Mouse (Mus musculus) lung, adult 18-20 months (tissue): ENCODE measurements around the gene Tbc1d32.
"Not testable (repeated sequence)": the region's sequence is repeated elsewhere in the genome, so short reads cannot be mapped to it uniquely, and the experiment has no call there.

ENCODE experiments used
- DNase-seq, 2 experiments: peaks; one replicate each; pipeline ENCODE4 v3.0.0; 2022; ENCODE audit warnings: mixed read lengths in 2 of 2

The Tbc1d32 gene

GRCm38 (mm10) chr10:56228568-56229209, at the start of gene Tbc1d32:
Gene Tbc1d32 (minus strand): TSS chr10:56228689.
- DNase-seq: peak; percentile 89 to 92

- no peak for DNase-seq
These were observed 666 bp downstream of the Tbc1d32 start for GRCm38 (mm10) chr10:56227771-56228275.

GRCm38 (mm10) chr10:56215797-56216196, 12.7 kb downstream of the Tbc1d32 start:
- DNase-seq: no peak

- no peak for DNase-seq
These were observed 18.1 kb downstream of the Tbc1d32 start for GRCm38 (mm10) chr10:56210343-56210742.

GRCm38 (mm10) chr10:56206802-56207404, 21.6 kb downstream of the Tbc1d32 start:
- no peak for DNase-seq

GRCm38 (mm10) chr10:56204348-56204747, 24.1 kb downstream of the Tbc1d32 start:
- no peak for DNase-seq

GRCm38 (mm10) chr10:56199902-56200301, 28.6 kb downstream of the Tbc1d32 start:
- no peak for DNase-seq

GRCm38 (mm10) chr10:56198691-56199090, 29.8 kb downstream of the Tbc1d32 start:
- DNase-seq: no peak

- no peak for DNase-seq
These were observed 34.2 kb downstream of the Tbc1d32 start for GRCm38 (mm10) chr10:56194310-56194709.

GRCm38 (mm10) chr10:56181727-56182126, 46.8 kb downstream of the Tbc1d32 start:
- no peak for DNase-seq

GRCm38 (mm10) chr10:56173184-56173583, 55.3 kb downstream of the Tbc1d32 start:
- no peak for DNase-seq

GRCm38 (mm10) chr10:56167721-56168120, 60.8 kb downstream of the Tbc1d32 start:
- DNase-seq: not testable (repeated sequence)

GRCm38 (mm10) chr10:56165758-56166157, 62.7 kb downstream of the Tbc1d32 start:
- DNase-seq: no peak

- DNase-seq: no peak
These were observed 64.1 kb downstream of the Tbc1d32 start for GRCm38 (mm10) chr10:56164411-56164810.

GRCm38 (mm10) chr10:56158748-56159147, 69.7 kb downstream of the Tbc1d32 start:
- no peak for DNase-seq

- DNase-seq: no peak
These were observed 70.3 kb downstream of the Tbc1d32 start for GRCm38 (mm10) chr10:56158207-56158606.

- no peak for DNase-seq
These were observed 71.5 kb downstream of the Tbc1d32 start for GRCm38 (mm10) chr10:56156956-56157355.

- no peak for DNase-seq
These were observed 79.6 kb downstream of the Tbc1d32 start for GRCm38 (mm10) chr10:56148920-56149319.

- DNase-seq: no peak
These were observed 91.3 kb downstream of the Tbc1d32 start for GRCm38 (mm10) chr10:56137191-56137590.

- no peak for DNase-seq
These were observed 98.8 kb downstream of the Tbc1d32 start for GRCm38 (mm10) chr10:56129642-56130041.

GRCm38 (mm10) chr10:56126972-56127371, 101.5 kb downstream of the Tbc1d32 start:
- no peak for DNase-seq

GRCm38 (mm10) chr10:56115636-56116180, 112.8 kb downstream of the Tbc1d32 start:
- DNase-seq: no peak

- peak; percentile 57 for DNase-seq
These were observed 113.4 kb downstream of the Tbc1d32 start for GRCm38 (mm10) chr10:56114951-56115635.

- DNase-seq: no peak
These were observed 121.5 kb downstream of the Tbc1d32 start for GRCm38 (mm10) chr10:56106996-56107334.
